Mouse (Mus musculus) heart, adult 2 months (tissue): ENCODE measurements around the gene Gm2a. TPM values are rescaled to one million over a fixed set of nuclear protein-coding genes. Genes with fewer than 3 reads are reported as not detected.

Source experiments
- DNase-seq, 2 experiments: peaks; one replicate each; pipeline ENCODE4 v3.0.0; 2021
- H3K27ac ChIP-seq: fragments of 200-600 bp; 2 replicates; pipeline ENCODE4 v1.8.1; 2022
- H3K27me3 ChIP-seq: fragments of 200-500 bp; 2 replicates; pipeline ENCODE4 v1.6.1; 2012; ENCODE audit warnings: mild to moderate bottlenecking, low read length, inconsistent platforms, mixed read lengths; ENCODE audit not compliant: control insufficient read depth, insufficient read depth
- H3K36me3 ChIP-seq: fragments of 200-500 bp; 2 replicates; pipeline ENCODE4 v1.6.1; 2012; ENCODE audit warnings: low read length, inconsistent platforms; ENCODE audit not compliant: control insufficient read depth, insufficient read depth
- H3K4me1 ChIP-seq: fragments of 200-500 bp; 2 replicates; pipeline ENCODE4 v1.6.1; 2011; ENCODE audit warnings: low read length; ENCODE audit not compliant: control insufficient read depth, insufficient read depth
- H3K4me3 ChIP-seq: fragments of 200-600 bp; 2 replicates; pipeline ENCODE4 v1.8.1; 2022
- H3K79me2 ChIP-seq: fragments of 200-500 bp; replicated peaks from 2 replicates; pipeline ENCODE4 v1.6.1; 2012; ENCODE audit warnings: mild to moderate bottlenecking, inconsistent platforms, low read length, moderate library complexity, mixed read lengths; ENCODE audit not compliant: control insufficient read depth, insufficient read depth
- H3K9ac ChIP-seq: fragments of 200-500 bp; 2 replicates; pipeline ENCODE4 v1.6.1; 2012; ENCODE audit warnings: low read depth, mild to moderate bottlenecking, control low read depth, inconsistent platforms, low read length, mixed read lengths
- CTCF ChIP-seq: fragments of 200-600 bp; IDR thresholded peaks from 2 replicates; pipeline ENCODE4 v1.8.1; 2022; ENCODE audit warnings: antibody characterized with exemption, mild to moderate bottlenecking, moderate library complexity
- EP300 ChIP-seq: fragments of 200-500 bp; IDR thresholded peaks from 2 replicates; pipeline ENCODE4 v1.6.1; 2011; ENCODE audit warnings: low read depth, low read length, control low read depth; ENCODE audit not compliant: insufficient read depth
- POLR2A ChIP-seq: fragments of 200-500 bp; IDR thresholded peaks from 2 replicates; pipeline ENCODE4 v1.6.1; 2011; ENCODE audit warnings: mild to moderate bottlenecking, low read depth, low read length, control low read depth; ENCODE audit not compliant: insufficient read depth
- WGBS: fragments of 180-500 bp; shearing (Covaris S2); methylation state at CpG from one replicate; pipeline ENCODE4 v1.1.7; 2018; 5-methylcytosine and 5-hydroxymethylcytosine counted together
- intact Hi-C: fragments of 180-260 bp; cut with DNase I; formaldehyde crosslinking; loops from one replicate; pipeline ENCODE4 v1.15.1; 2025
- polyA plus RNA-seq: library from polyadenylated mRNA; depleted of rRNA; stranded (reverse); fragments of >200 nt; gene quantifications from 2 replicates; pipeline ENCODE4 v1.2.3, GENCODE M21; 2012
- total RNA-seq, 2 experiments: library from RNA; stranded (reverse); gene quantifications; 2 replicates each; pipeline ENCODE4 v1.2.3; 2021

Gm2a gene
- total and polyA plus RNA-seq, 3 experiments: 10.3 to 19.8 (median 10.8) TPM

DNA sequence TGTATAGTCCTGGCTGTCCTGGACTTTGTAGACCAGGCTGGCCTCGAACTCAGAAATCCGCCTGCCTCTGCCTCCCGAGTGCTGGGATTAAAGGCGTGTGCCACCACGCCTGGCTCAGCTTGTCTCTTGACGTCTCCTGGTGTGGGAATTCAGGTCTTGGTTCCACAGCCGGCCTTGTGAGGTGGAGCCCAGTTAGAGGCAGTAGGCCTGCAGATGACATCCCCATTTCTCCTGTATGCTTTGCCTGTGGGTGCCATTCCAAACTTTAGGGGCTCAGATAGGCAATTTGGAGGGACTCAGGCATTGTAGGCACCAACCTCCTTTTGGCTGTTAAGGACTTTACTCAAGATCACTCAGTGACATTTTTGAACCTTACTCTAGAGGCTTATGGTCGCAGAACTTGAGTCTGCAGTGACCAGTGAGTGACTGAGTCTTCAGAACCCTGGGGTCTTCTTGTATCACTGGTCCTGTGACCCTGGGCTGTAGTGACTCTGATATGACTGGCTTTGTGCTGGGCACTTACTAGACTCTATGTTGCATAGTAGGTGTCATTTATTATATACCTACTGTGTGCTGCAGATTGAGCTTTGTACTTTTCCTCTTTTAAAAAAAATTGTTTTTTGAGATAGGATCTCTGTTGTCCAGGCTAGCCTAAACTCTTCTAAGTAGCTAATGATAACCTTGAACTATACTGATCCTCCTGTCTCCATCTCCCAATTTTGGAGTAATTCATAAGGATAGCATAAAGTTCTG is 1.3 kb downstream of the Gm2a start:
- Histone ChIP-seq H3K4me1 (peaks cover 5% of the 10 kb centered on the region), H3K36me3 (no peaks in the 10 kb centered on the region), H3K27ac (no peak overlapping the region), H3K4me3 (no peak overlapping the region), H3K79me2 (no peaks in the 10 kb centered on the region), H3K9ac (no peak overlapping the region), H3K27me3 (no peaks in the 10 kb centered on the region)
- no peak for TF ChIP-seq CTCF
- TF ChIP-seq POLR2A: no peak
- no peak for TF ChIP-seq EP300
- no peak for DNase-seq
- intact Hi-C loops: loop anchor here (10.0 kb wide), 1 partner anchor 356 kb away; no protein-coding TSS in a partner anchor
- 92% methylated on average over 8 of the region's 8 CpGs for WGBS

DNA sequence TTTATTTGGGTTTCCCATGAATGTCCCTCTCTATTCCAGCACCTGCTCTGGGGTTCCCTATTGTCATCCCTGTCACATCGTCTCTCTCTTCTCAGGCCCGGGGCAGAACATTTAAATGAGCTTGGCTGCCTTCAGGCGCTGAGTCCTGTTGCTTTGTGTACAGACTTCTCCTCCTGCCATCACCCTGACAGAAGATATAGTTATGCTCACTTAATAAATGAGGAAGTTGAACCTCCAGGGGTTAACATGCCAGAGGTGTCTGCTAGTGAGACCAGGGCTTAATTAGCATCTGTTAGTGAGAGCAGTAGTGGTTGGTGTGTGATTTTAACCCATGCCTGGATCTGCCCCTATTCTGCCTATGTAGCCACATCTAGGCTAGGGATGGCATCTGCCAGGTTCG is 2.0 kb downstream of the Gm2a start:
- no peaks in the 10 kb centered on the region for H3K27me3 ChIP-seq
- DNase-seq: no peak
- 72% methylated on average over 4 of the region's 4 CpGs for WGBS
- no peaks in the 10 kb centered on the region for H3K79me2 ChIP-seq
- TF ChIP-seq CTCF (no peak), EP300 (no peak), POLR2A (no peak)
- no peak overlapping the region for H3K4me3 ChIP-seq
- peaks cover 5% of the 10 kb centered on the region for H3K4me1 ChIP-seq
- no peak overlapping the region for H3K9ac ChIP-seq
- no peaks in the 10 kb centered on the region for H3K36me3 ChIP-seq
- intact Hi-C loops: loop anchor here (10.0 kb wide), 1 partner anchor 355 kb away; no protein-coding TSS in a partner anchor
- no peak overlapping the region for H3K27ac ChIP-seq

DNA sequence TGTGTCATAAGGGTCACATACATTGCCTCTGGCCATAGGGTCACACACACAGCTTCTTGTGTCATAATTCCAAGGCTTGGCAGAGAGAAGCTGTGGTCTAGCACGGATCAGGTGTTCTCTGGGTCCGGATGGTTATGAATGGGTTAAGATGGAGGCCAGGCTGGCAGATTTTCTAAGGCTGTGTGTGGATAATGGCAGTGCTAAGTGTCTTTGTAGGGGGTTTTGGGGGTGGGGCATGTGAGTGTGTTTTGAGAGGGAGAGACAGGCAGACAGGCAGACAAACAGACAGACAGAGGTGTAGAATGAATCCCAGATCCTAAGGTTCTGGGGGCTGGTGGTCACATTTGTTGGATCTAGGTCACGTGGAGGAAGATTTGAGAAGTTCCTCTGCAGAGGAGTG is 4.1 kb downstream of the Gm2a start:
- no peak for DNase-seq
- no peaks in the 10 kb centered on the region for H3K27me3 ChIP-seq
- no peak for TF ChIP-seq EP300
- no peak for TF ChIP-seq POLR2A
- no peak for TF ChIP-seq CTCF
- H3K4me3 ChIP-seq: no peak overlapping the region
- H3K79me2 ChIP-seq: no peaks in the 10 kb centered on the region
- no peak overlapping the region for H3K9ac ChIP-seq
- H3K4me1 ChIP-seq: peaks cover 5% of the 10 kb centered on the region
- 81% methylated on average over 3 of the region's 3 CpGs for WGBS
- no peak overlapping the region for H3K27ac ChIP-seq
- no peaks in the 10 kb centered on the region for H3K36me3 ChIP-seq
- intact Hi-C loops: no loop called here

DNA sequence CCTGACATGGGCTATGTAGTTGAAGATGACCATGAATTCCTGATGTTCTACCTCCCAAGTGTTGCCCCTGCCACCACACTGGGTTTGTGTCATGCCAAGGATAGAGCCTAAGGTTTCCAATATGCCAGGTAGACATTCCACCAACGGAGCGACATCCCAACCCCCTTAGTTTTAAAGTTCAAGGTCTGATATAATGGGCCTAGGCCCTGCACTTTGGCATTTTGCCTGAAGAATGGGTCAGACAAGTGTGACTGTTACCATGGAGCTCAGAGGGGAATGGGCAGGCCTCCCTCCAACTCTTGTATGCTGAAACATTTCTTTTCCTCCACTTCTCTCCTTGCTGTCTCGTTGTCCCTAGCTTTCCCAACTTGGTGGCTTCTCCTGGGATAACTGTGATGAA is 5.3 kb downstream of the Gm2a start:
- 88% methylated on average over 3 of the region's 3 CpGs for WGBS
- no peak for DNase-seq
- intact Hi-C loops: no loop called here
- H3K4me3 ChIP-seq: no peak overlapping the region
- no peak overlapping the region for H3K27ac ChIP-seq
- TF ChIP-seq EP300: no peak
- no peak for TF ChIP-seq POLR2A
- TF ChIP-seq CTCF: no peak
- H3K27me3 ChIP-seq: no peaks in the 10 kb centered on the region
- peaks cover 4% of the 10 kb centered on the region for H3K4me1 ChIP-seq
- H3K79me2 ChIP-seq: no peaks in the 10 kb centered on the region
- no peaks in the 10 kb centered on the region for H3K36me3 ChIP-seq
- H3K9ac ChIP-seq: no peak overlapping the region

DNA sequence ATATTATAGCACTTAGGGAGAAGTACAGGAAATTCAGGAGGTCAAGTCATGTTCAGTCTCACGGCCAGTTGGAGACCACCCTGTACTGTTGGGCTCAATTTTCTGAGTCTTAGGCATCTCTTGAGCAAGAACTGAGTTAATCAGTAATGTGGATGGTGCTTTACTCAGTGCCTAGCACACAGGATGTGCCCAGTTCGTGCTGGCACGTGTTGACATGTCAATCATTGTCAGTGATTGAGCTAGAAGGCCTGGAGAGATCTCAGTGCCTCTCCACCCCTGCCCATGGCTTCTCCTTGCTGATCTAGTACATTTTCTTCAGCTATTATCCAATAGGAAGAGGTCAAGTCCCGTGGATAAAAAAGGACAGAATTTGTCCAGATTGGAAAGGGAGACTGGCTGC is 7.5 kb downstream of the Gm2a start:
- no peaks in the 10 kb centered on the region for H3K79me2 ChIP-seq
- H3K27ac ChIP-seq: no peak overlapping the region
- H3K36me3 ChIP-seq: no peaks in the 10 kb centered on the region
- DNase-seq: no peak
- no peak overlapping the region for H3K4me3 ChIP-seq
- intact Hi-C loops: no loop called here
- no peaks in the 10 kb centered on the region for H3K4me1 ChIP-seq
- no peak overlapping the region for H3K9ac ChIP-seq
- TF ChIP-seq EP300 (no peak), CTCF (no peak), POLR2A (no peak)
- H3K27me3 ChIP-seq: no peaks in the 10 kb centered on the region
- WGBS: 66% methylated on average over 4 of the region's 4 CpGs

- H3K79me2 ChIP-seq: no peaks in the 10 kb centered on the region
- WGBS: 93% methylated on average over 1 of the region's 1 CpGs
- H3K36me3 ChIP-seq: no peaks in the 10 kb centered on the region
- no peak overlapping the region for H3K27ac ChIP-seq
- no peak for DNase-seq
- H3K4me3 ChIP-seq: no peak overlapping the region
- H3K9ac ChIP-seq: no peak overlapping the region
- H3K27me3 ChIP-seq: no peaks in the 10 kb centered on the region
- no peak for TF ChIP-seq CTCF
- TF ChIP-seq POLR2A: no peak
- no peak for TF ChIP-seq EP300
- no peaks in the 10 kb centered on the region for H3K4me1 ChIP-seq
- intact Hi-C loops: no loop called here
Observed at GRCm38 (mm10) chr11:55106636-55107035, 8.7 kb downstream of the Gm2a start.
